Mouse (Mus musculus): ENCODE results near the gene Yeats2.

The Yeats2 gene

GRCm38 (mm10) chr16:20140772-20141531 is at the start of gene Yeats2:
Yeats2 (plus strand) TSS chr16:20141063.
- TF ChIP-seq CTCF (conservative IDR thresholded peaks at IDR 0.05; ENCODE audit: low read length) (no peak), NANOG (IDR thresholded peaks at IDR 0.05; ENCODE audit: borderline replicate concordance, low read length) (no peak), POU5F1 (IDR thresholded peaks at IDR 0.05; ENCODE audit: borderline replicate concordance, low read length) (no peak)

GRCm38 (mm10) chr16:20095966-20096365 is 44.9 kb upstream of the Yeats2 start:
- H3K4me1 ChIP-seq (replicated peaks; ENCODE audit: low read depth, low read length), result peaks cover 6% of the 10 kb centered on the region
- no peaks in the 10 kb centered on the region for H3K27me3 ChIP-seq (ENCODE audit: insufficient read depth, low read length)
- no peak overlapping the region for H3K4me3 ChIP-seq (replicated peaks; ENCODE audit: low read length)
- peaks cover 31% of the 10 kb centered on the region for H3K9me3 ChIP-seq (ENCODE audit: low read length)
- TF ChIP-seq POU5F1 (IDR thresholded peaks at IDR 0.05; ENCODE audit: borderline replicate concordance, low read length) (no peak), NANOG (IDR thresholded peaks at IDR 0.05; ENCODE audit: borderline replicate concordance, low read length) (no peak), CTCF (conservative IDR thresholded peaks at IDR 0.05; ENCODE audit: low read length) (peak; percentile 87)
- peaks cover 22% of the 10 kb centered on the region for H3K36me3 ChIP-seq (ENCODE audit: insufficient read depth, low read length)

More at GRCm38 (mm10) chr16:20140772-20141531, at the start of gene Yeats2:
- peak within 1 kb of the TSS; percentile 93 for H3K4me3 ChIP-seq (replicated peaks; ENCODE audit: low read length)
- peaks cover 38% of the 10 kb centered on the region for H3K36me3 ChIP-seq (ENCODE audit: insufficient read depth, low read length)
- H3K9me3 ChIP-seq (ENCODE audit: low read length), result no peaks in the 10 kb centered on the region
- H3K27me3 ChIP-seq (ENCODE audit: insufficient read depth, low read length), result peaks cover 7% of the 10 kb centered on the region; the same call in 1 of the 2 replicates
- H3K4me1 ChIP-seq (replicated peaks; ENCODE audit: low read depth, low read length), result peaks cover 38% of the 10 kb centered on the region

GRCm38 (mm10) chr16:20097069-20097710 is 43.7 kb upstream of the Yeats2 start, which contains the start of gene Klhl24:
Klhl24 (plus strand) TSS chr16:20097542.
- Histone ChIP-seq H3K4me3 (replicated peaks; ENCODE audit: low read length) (peak within 1 kb of the TSS; percentile 99), H3K36me3 (ENCODE audit: insufficient read depth, low read length) (peaks cover 22% of the 10 kb centered on the region), H3K9me3 (ENCODE audit: low read length) (peaks cover 33% of the 10 kb centered on the region), H3K27me3 (ENCODE audit: insufficient read depth, low read length) (no peaks in the 10 kb centered on the region), H3K4me1 (replicated peaks; ENCODE audit: low read depth, low read length) (peaks cover 6% of the 10 kb centered on the region)
- no peak for TF ChIP-seq POU5F1 (IDR thresholded peaks at IDR 0.05; ENCODE audit: borderline replicate concordance, low read length)
- no peak for TF ChIP-seq NANOG (IDR thresholded peaks at IDR 0.05; ENCODE audit: borderline replicate concordance, low read length)
- TF ChIP-seq CTCF (conservative IDR thresholded peaks at IDR 0.05; ENCODE audit: low read length), result peak; percentile 52

- H3K4me3 ChIP-seq (replicated peaks; ENCODE audit: low read length), result peak overlapping the region; percentile 99
- peaks cover 6% of the 10 kb centered on the region for H3K4me1 ChIP-seq (replicated peaks; ENCODE audit: low read depth, low read length)
- peaks cover 29% of the 10 kb centered on the region for H3K36me3 ChIP-seq (ENCODE audit: insufficient read depth, low read length)
- H3K9me3 ChIP-seq (ENCODE audit: low read length), result peaks cover 39% of the 10 kb centered on the region
- TF ChIP-seq POU5F1 (IDR thresholded peaks at IDR 0.05; ENCODE audit: borderline replicate concordance, low read length), result no peak
- no peak for TF ChIP-seq CTCF (conservative IDR thresholded peaks at IDR 0.05; ENCODE audit: low read length)
- TF ChIP-seq NANOG (IDR thresholded peaks at IDR 0.05; ENCODE audit: borderline replicate concordance, low read length), result no peak
- H3K27me3 ChIP-seq (ENCODE audit: insufficient read depth, low read length), result no peaks in the 10 kb centered on the region
Observed at GRCm38 (mm10) chr16:20097711-20098374, 43.0 kb upstream of the Yeats2 start.

- H3K4me1 ChIP-seq (replicated peaks; ENCODE audit: low read depth, low read length), result peaks cover 6% of the 10 kb centered on the region
- peaks cover 34% of the 10 kb centered on the region for H3K36me3 ChIP-seq (ENCODE audit: insufficient read depth, low read length)
- no peak for TF ChIP-seq CTCF (conservative IDR thresholded peaks at IDR 0.05; ENCODE audit: low read length)
- no peak for TF ChIP-seq POU5F1 (IDR thresholded peaks at IDR 0.05; ENCODE audit: borderline replicate concordance, low read length)
- no peak for TF ChIP-seq NANOG (IDR thresholded peaks at IDR 0.05; ENCODE audit: borderline replicate concordance, low read length)
- H3K27me3 ChIP-seq (ENCODE audit: insufficient read depth, low read length), result no peaks in the 10 kb centered on the region
- peaks cover 44% of the 10 kb centered on the region for H3K9me3 ChIP-seq (ENCODE audit: low read length)
- peak overlapping the region; percentile 99 for H3K4me3 ChIP-seq (replicated peaks; ENCODE audit: low read length)
Observed at GRCm38 (mm10) chr16:20098375-20098727, 42.5 kb upstream of the Yeats2 start.

- Histone ChIP-seq H3K4me3 (replicated peaks; ENCODE audit: low read length) (no peak overlapping the region), H3K9me3 (ENCODE audit: low read length) (peaks cover 49% of the 10 kb centered on the region)
- TF ChIP-seq NANOG (IDR thresholded peaks at IDR 0.05; ENCODE audit: borderline replicate concordance, low read length) (no peak), CTCF (conservative IDR thresholded peaks at IDR 0.05; ENCODE audit: low read length) (0 out of 2 replicates have a peak, but pooled peaks have one; percentile 4)
Observed at GRCm38 (mm10) chr16:20098866-20099629, 41.8 kb upstream of the Yeats2 start.

GRCm38 (mm10) chr16:20106996-20107395 is 33.9 kb upstream of the Yeats2 start:
- H3K27me3 ChIP-seq (ENCODE audit: insufficient read depth, low read length), result no peaks in the 10 kb centered on the region
- H3K36me3 ChIP-seq (ENCODE audit: insufficient read depth, low read length), result peaks cover 96% of the 10 kb centered on the region
- H3K9me3 ChIP-seq (ENCODE audit: low read length), result peaks cover 31% of the 10 kb centered on the region
- H3K4me1 ChIP-seq (replicated peaks; ENCODE audit: low read depth, low read length), result peaks cover 14% of the 10 kb centered on the region
- TF ChIP-seq POU5F1 (IDR thresholded peaks at IDR 0.05; ENCODE audit: borderline replicate concordance, low read length) (no peak), NANOG (IDR thresholded peaks at IDR 0.05; ENCODE audit: borderline replicate concordance, low read length) (no peak), CTCF (conservative IDR thresholded peaks at IDR 0.05; ENCODE audit: low read length) (no peak)
- no peak overlapping the region for H3K4me3 ChIP-seq (replicated peaks; ENCODE audit: low read length)

More at GRCm38 (mm10) chr16:20098866-20099629, 41.8 kb upstream of the Yeats2 start:
- Histone ChIP-seq H3K36me3 (ENCODE audit: insufficient read depth, low read length) (peaks cover 41% of the 10 kb centered on the region), H3K27me3 (ENCODE audit: insufficient read depth, low read length) (no peaks in the 10 kb centered on the region), H3K4me1 (replicated peaks; ENCODE audit: low read depth, low read length) (peaks cover 6% of the 10 kb centered on the region)

Measured in E14TG2a.4 (cell line).